Mouse (Mus musculus): ENCODE results near the gene Smim6.

GRCm38 (mm10) chr11:115920110-115920818 lies 8.4 kb downstream of the Smim6 start:
- TF ChIP-seq CTCF (IDR thresholded peaks at IDR 0.05; ENCODE audit: control insufficient read depth, insufficient read depth, low read length) (peak; percentile 44; the same call in 1 of the 2 replicates), POLR2A (IDR thresholded peaks at IDR 0.05; ENCODE audit: borderline replicate concordance, control insufficient read depth, low read depth, low read length) (no peak)
